Mouse (Mus musculus) kidney, postnatal 25 days (tissue): Measurements from ENCODE around the gene Sos1.

Experiments used
- DNase-seq, 2 experiments: peaks; one replicate each; pipeline ENCODE4 v3.0.0; 2021; ENCODE audit warnings: mixed read lengths in 2 of 2

Gene Sos1

GRCm38 (mm10) chr17:80480031-80480854, at the start of gene Sos1:
Gene Sos1, minus strand, starts transcription at chr17:80480453.
- DNase-seq = peak; percentile 97 to 98

DNA sequence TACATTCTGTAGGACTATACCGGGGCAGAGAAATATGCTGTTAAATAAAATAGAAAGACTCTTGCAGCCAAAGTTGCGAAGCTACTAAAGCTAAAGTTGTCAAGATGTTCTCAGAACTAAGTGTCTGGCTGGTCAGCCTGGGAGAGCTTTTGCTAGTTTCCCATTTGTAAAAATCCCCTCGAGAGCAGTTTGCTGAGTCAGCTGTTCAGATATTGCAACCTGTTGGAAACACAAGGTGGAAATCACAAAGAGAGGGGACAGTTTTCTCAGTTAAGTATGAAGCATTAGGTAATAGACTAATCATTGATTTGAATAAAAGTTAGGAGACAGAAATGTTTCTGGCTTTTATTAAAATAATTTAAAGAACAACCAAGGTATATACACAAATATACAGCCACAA, 43.0 kb upstream of the Sos1 start:
- no peak for DNase-seq

- no peak for DNase-seq
Observed at GRCm38 (mm10) chr17:80522229-80522556, 41.9 kb upstream of the Sos1 start.

- no peak for DNase-seq
Observed at GRCm38 (mm10) chr17:80521521-80522228, 41.4 kb upstream of the Sos1 start.

- DNase-seq = peak; percentile 34 to 53
Observed at GRCm38 (mm10) chr17:80520537-80520936, 40.3 kb upstream of the Sos1 start.

DNA sequence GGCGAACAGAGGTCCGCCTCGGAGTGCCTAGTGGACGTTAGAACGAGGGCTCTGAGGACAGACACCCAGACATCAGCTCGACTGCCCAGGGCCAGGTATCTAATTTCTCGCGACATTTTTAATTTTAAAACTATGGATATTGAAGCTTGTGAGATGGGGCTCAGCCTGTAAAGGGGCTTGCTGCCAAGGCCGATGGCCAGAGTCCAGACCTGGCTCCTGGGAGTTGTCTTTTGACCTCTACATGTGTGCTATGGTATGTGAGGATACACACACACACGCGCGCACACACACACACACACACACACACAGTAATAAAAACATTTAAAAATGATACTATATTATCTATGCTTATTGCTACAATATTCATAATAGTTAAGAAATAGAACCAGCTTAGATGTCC, 38.6 kb upstream of the Sos1 start:
- DNase-seq = no peak

- no peak for DNase-seq
Observed at GRCm38 (mm10) chr17:80517244-80517643, 37.0 kb upstream of the Sos1 start.

DNA sequence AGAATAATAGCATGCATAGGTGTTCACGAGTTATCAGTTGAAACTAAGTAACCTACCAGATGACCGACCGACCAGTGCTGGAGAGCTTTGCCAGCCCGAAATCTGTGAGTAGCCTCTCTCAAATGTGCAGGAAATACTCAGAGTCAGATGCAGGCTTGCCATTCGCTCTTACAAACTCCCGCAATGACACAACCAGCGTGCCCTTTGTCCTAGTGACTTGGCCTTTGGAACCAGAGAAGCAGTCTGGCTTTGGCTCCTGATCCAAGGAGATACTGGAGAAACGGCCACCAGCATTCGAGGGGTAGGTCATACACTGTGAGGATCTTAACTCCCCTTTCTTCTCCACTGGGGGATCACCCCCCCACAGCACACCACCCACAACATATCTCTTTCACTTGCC, 35.7 kb upstream of the Sos1 start:
- peak; percentile 25 to 61 for DNase-seq

- DNase-seq = no peak
Observed at GRCm38 (mm10) chr17:80515513-80515912, 35.3 kb upstream of the Sos1 start.

DNA sequence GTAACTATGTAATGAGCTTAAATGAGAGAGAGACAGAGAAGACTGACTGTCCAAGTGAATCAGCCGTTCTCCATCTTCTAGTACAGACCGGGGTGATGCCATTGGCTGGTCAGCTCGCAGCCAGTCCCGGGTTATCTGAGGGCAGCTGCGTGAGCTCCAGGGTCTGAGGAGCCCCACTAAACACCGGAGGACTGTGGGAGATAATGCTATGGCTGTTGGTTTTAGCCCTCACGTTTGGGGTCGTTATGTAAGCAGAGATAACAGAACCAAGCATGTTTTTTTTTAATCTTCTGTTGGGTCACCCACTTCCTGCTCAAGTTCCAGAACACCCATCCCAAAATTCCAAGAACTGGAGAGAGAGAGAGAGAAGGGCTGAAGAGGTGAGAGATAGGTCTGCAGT, 33.5 kb upstream of the Sos1 start:
- DNase-seq = no peak

DNA sequence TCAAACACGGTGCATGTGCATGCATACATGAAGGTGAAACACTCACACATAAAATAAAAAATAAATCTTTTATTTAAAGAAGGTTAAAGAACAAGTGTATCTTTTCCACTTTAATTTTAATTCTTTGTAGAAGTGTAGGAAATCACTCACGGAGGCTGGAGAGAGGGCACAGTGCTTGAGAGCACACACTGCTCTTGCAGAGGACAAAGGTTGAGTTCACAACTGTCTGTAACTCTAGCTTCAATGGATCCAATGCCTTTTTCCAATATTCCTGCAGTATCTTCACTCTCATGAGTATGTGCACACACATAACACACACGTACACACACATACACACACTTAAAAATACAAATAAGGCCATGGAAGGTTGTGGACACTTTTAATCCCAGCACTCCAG, 30.2 kb upstream of the Sos1 start:
- DNase-seq = no peak

- DNase-seq = no peak
Observed at GRCm38 (mm10) chr17:80509494-80510458, 29.5 kb upstream of the Sos1 start.

- DNase-seq = no peak
Observed at GRCm38 (mm10) chr17:80505766-80506165, 25.5 kb upstream of the Sos1 start.

- DNase-seq = no peak
Observed at GRCm38 (mm10) chr17:80505342-80505741, 25.1 kb upstream of the Sos1 start.

DNA sequence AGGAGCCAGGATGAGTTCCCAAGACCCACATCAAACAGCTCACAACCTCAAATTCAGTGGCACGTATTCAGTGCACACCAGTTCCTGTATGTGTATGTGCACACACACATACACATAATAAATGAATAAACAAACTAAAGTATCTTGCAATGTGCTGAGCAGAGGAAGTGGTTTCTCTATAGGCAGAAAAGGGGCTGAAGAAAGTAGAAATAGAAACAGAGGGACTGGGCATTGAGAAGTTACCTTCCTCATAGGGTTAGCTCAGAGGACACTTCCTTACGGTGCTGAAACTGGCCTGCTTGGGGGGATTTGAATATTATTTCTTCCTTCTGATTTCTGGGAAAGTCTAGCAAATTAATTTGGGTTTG, 21.5 kb upstream of the Sos1 start:
- DNase-seq = no peak

GRCm38 (mm10) chr17:80501037-80501804, 21.0 kb upstream of the Sos1 start:
- DNase-seq = no peak

DNA sequence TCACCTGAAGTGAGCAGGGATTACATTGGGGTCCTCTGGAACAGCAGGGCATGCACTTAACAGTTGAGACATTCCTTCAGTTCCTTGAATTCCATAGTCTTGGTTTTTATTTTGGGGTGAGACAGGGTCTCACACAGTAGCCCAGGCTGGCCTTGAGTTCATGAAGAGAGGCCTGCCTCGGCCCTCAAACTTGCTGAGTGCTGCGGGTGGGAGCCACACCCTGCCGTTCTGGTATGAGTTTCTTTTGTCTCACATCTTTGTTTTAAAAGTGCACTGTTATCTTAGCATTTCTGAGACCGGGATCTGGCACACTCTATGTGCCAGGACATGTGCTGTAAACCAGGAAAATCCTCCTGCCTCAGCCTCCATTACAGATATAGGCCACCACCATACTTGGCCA, 19.8 kb upstream of the Sos1 start:
- no peak for DNase-seq

- no peak for DNase-seq
Observed at GRCm38 (mm10) chr17:80498600-80499268, 18.5 kb upstream of the Sos1 start.

GRCm38 (mm10) chr17:80497183-80497601, 16.9 kb upstream of the Sos1 start:
- no peak for DNase-seq

DNA sequence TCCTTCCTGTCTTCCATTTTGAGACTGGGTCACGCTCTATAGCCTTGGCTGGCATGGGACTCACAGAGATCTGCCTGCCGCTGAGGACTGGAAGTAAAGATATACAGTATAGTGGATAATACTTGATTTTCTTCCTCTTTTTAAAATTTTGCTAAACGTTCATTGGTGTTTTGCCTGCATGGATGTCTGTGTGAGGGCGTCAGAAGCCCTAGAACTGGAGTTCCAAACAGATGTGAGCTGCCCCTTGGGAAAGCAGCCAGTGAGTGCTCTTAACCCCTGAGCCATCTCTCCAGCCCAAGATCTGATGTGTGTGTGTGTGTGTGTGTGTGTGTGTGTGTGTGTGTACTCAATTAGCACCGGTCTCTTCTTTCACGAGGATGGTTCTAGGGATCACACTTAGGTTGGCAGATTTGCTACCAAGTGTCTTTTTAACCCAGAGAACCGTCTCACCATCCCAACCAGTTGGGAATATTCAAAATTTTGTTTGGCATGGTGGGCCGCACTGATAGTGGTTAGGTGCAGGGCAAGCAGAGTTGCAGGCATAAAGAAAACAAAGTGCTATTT, 16.4 kb upstream of the Sos1 start:
- DNase-seq = no peak

DNA sequence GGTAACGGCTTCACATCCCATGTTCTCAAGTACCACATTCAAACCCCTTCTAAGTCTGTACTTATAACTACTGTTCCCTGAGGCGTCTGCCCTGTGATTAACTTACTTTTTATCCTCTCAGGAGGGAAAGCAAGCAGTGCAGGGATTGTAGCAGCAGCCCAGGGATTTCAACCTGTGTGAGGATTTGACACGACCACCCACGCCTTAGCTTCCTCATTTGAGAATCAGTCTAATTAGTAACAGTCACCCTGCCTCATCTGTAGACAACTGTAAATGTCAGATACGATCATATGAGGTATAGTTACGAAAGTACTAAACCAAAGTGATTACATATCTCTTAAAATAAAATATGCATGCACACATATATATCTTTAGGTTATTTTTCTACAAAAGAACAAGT, 15.9 kb upstream of the Sos1 start:
- DNase-seq = no peak

DNA sequence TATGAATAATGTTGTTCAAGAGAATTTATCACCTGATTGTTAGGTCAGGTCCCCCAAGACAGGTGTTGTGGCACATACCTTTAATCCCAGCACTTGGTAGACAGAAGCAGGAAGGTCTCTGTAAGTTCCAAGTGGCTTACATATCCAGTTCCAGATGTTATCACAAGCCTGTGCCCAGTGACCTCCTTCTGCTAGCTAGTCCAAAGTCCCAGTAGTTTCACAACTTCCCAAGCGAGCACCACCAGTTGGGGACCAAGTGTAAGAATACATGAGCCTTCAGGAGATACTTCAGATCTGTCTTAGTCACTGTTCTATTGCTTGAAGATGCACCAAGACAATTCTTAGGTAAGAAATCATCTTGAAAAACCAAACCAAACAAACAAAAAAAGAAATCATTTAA, 13.6 kb upstream of the Sos1 start:
- no peak for DNase-seq
